Mouse (Mus musculus) C2C12 (cell line): ENCODE data around the gene Spag6.

Experiments used
- CEBPB ChIP-seq: IDR thresholded peaks from one replicate; pipeline ENCODE4 v1.6.1; 2011; ENCODE audit warnings: low read depth, mild to moderate bottlenecking, control low read depth, moderate library complexity
- CTCF ChIP-seq: IDR thresholded peaks from one replicate; pipeline ENCODE4 v1.5.1; 2011; ENCODE audit not compliant: control insufficient read depth, insufficient read depth, insufficient read length
- MAX ChIP-seq: IDR thresholded peaks from one replicate; pipeline ENCODE4 v1.6.1; 2011; ENCODE audit warnings: mild to moderate bottlenecking, control low read depth

DNA sequence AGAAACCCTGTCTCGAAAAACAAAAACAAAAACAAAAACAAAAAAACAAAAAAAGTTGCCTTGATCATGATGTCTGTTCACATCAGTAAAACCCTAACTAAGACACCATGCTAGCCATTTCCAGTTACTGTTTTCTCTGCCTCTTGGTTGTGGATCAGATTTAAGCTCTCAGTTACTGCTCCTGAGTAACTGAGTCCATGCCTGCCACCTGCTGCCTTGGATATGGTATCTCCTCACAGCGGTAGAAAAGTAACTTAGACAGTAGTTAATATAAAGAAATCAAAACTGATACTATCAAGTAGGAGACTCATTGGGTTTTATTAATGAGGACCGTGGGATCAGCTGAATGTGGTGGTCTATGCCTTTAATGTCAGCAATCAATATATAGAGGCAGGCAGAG is 20.5 kb downstream of the Spag6 start:
- TF ChIP-seq CTCF (no peak), MAX (no peak), CEBPB (no peak)
